Mouse (Mus musculus): ENCODE results near the gene Rtn4r.

GRCm38 (mm10) chr16:18181398-18181797 is 54.0 kb downstream of the Rtn4r start:
- TF ChIP-seq CTCF (IDR thresholded peaks at IDR 0.05; ENCODE audit: control insufficient read depth, insufficient read depth, low read length) (no peak), POLR2A (IDR thresholded peaks at IDR 0.05; ENCODE audit: borderline replicate concordance, control insufficient read depth, low read depth, low read length) (no peak)
